Mouse (Mus musculus): ENCODE data around the gene Atp6v0a1. TPM values are rescaled to one million over a fixed set of nuclear protein-coding genes. Genes with fewer than 3 reads are reported as not detected.
"Not testable (repeated sequence)": the region's sequence is repeated elsewhere in the genome, so short reads cannot be mapped to it uniquely, and the experiment has no call there.

Atp6v0a1 gene
- polyA plus RNA-seq, 1 experiment from 2014 or later, result 34.4 TPM

DNA sequence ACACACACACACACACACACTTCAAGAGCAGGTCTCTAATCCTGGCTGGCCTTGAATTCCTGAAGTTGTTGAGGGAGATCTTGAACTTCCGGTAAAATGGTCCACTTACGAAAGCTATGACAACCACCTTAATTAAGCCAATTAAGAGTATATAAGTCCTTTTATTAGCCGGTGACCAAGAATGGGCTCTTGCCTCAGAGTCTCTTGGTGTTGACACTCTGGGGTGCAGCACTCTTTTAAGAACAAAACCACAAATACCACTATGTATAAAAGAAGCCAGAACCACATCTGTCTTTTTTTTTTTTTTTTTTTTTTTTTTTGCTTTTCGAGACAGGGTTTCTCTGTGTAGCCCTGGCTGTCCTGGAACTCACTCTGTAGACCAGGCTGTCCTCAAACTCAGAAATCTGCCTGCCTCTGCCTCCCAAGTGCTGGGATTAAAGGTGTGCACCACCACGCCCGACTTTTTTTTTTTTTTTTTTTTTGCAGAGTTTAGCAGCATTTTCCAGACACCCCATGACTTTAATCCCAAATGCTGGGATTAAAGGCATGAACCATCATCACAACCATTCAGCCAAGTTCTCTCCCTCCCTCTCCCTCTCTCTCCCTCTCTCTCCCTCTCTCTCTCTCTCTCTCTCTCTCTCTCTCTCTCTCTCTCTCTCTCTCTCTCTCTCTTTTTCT lies 7.2 kb upstream of the Atp6v0a1 start:
- not testable (repeated sequence) for H3K27me3 ChIP-seq; H3K4me3 ChIP-seq; H3K9me3 ChIP-seq; H3K36me3 ChIP-seq; H3K4me1 ChIP-seq; H3K27ac ChIP-seq; H3K9ac ChIP-seq; ATAC-seq (ENCODE audit: low FRiP score, low read depth); H3K4me2 ChIP-seq (replicated peaks)
- WGBS, result 68% methylated on average over 6 of the region's 6 CpGs

DNA sequence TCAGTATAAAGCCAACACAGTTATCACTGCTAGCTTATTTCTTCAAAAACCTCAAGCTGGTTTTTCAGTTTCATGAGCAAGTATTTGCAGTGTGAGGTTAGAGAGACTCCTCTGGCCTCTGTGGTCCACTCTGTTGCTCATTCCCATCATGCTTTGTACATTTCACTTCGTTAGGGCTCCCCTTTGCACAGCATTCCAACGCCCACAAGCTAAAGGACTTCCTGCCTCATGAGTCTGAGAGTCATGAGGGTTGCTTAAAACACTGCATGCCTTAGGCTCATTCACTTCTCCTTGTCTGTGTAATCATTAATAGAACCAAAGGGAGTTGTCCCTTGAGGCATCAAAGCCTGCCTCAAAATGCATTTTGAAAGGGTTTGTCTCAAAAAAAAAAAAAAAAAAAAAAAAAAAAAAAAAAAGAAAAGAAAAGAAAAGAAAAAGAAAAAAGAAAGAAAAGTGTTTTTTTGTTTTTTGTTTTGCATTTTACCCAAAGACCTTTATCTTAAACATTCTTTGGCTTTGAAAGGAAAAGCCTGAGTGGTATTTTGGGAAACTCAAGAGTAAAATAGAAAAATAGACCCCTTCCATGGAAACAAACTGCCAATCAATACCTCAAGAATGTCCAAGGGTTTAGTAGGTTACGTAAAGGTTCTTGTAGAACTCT lies 6.1 kb upstream of the Atp6v0a1 start:
- Histone ChIP-seq H3K27ac (no peak overlapping the region), H3K4me2 (replicated peaks) (no peak overlapping the region), H3K9me3 (no peaks in the 10 kb centered on the region), H3K36me3 (no peaks in the 10 kb centered on the region), H3K27me3 (peaks cover 7% of the 10 kb centered on the region; the same call in 1 of the 2 replicates), H3K4me3 (no peak overlapping the region), H3K9ac (no peak overlapping the region), H3K4me1 (no peaks in the 10 kb centered on the region)
- no peak for ATAC-seq (ENCODE audit: low FRiP score, low read depth)
- 43% methylated on average over 3 of the region's 3 CpGs for WGBS

DNA sequence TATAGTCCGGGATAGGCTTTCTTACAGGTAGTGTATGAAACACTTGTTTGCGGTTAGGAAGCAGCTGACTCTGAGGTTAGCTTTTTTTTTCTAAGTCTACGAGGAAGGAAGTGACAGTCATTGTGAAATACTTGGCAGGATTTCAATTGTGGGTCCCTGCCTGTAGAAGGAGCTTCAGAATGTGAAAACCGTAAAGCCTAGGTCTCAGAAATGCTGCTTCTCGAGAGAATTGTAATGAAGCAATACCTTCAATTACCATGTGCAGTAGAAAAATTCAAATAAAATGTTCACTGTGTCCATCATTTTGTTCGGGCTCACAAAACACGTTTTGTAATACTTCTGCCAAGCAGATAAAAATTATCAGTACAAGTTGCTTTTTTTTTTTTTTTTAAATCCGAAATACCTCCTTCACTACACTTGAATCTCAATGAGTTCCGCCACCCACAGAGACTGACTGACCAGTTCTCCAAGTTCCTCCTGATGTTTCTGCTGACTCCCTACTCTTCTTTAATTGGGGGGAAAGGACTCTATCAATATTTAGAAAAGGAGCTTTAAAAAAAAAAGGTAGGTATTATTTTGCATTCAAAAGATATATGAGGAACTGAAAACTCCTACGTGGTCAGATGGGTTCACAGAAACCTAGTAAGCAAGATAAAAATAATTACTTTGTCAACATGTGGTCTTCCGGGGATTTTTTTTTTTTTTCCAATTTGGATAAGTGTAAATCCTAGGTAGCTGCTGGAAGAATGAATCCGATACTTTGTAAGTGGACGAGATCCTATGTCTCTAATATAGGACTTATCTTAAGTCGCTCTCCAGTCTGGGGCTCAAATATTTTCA lies 826 bp upstream of the Atp6v0a1 start:
- Histone ChIP-seq H3K4me3 (peak overlapping the region; percentile 69), H3K27me3 (peaks cover 2% of the 10 kb centered on the region; the same call in 1 of the 2 replicates), H3K9ac (peak overlapping the region; percentile 39; the same call in 1 of the 2 replicates), H3K9me3 (no peaks in the 10 kb centered on the region), H3K4me2 (replicated peaks) (peak overlapping the region; percentile 81), H3K27ac (peak overlapping the region; percentile 40; the same call in 1 of the 2 replicates), H3K36me3 (peaks cover 8% of the 10 kb centered on the region), H3K4me1 (peaks cover 14% of the 10 kb centered on the region)
- 56% methylated on average over 14 of the region's 14 CpGs for WGBS
- no peak for ATAC-seq (ENCODE audit: low FRiP score, low read depth)

DNA sequence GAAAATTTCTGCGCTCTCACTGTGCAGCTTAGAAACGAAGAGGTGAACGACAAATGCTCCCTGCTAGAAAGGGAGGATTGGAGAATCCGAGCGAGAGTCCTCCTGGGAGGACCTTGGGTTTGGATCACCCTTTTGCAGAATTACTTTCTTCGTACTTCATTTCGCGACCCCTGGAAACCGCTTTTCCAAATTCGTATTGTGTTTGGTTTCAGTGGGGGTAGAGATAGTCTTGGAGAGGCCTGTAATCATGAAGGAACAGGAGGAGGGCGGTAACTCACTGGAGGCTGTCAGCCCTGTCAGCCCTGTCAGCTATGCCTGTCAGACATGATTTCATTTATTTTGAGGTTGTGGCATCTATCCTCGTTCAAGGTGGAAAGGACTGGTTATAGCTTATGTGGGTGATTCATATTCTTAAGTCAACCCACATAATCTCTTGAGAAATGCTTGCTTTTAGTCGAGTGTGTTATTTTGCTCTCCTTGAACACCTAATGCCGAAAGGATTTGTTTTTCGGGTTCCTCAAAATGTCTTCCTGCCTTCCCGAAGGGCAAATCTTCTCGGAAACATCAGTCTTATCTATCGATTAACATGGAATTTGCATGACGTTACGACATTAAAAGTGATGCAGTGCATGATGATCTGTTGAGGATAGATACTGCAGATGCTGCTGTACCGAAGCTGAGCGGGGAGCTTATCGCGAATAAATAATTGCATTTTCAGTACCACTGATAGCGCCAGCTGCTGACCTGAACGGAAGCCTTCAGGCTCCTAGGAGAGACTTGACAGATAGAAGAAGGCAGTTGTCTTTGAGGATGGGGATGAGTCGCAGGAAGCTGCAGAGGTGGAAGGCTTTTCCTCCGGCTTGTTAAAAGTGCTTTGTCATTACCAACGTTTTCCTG lies 884 bp downstream of the Atp6v0a1 start:
- ATAC-seq (ENCODE audit: low FRiP score, low read depth), result peak; percentile 45; the same call in 1 of the 2 replicates
- peak overlapping the region; percentile 69 for H3K4me3 ChIP-seq
- H3K9me3 ChIP-seq, result no peaks in the 10 kb centered on the region
- peaks cover 2% of the 10 kb centered on the region; the same call in 1 of the 2 replicates for H3K27me3 ChIP-seq
- H3K4me2 ChIP-seq (replicated peaks), result peak overlapping the region; percentile 81
- H3K4me1 ChIP-seq, result peaks cover 14% of the 10 kb centered on the region
- 12% methylated on average over 29 of the region's 29 CpGs for WGBS
- H3K27ac ChIP-seq, result no peak overlapping the region
- H3K9ac ChIP-seq, result peak overlapping the region; percentile 78
- peaks cover 21% of the 10 kb centered on the region for H3K36me3 ChIP-seq

DNA sequence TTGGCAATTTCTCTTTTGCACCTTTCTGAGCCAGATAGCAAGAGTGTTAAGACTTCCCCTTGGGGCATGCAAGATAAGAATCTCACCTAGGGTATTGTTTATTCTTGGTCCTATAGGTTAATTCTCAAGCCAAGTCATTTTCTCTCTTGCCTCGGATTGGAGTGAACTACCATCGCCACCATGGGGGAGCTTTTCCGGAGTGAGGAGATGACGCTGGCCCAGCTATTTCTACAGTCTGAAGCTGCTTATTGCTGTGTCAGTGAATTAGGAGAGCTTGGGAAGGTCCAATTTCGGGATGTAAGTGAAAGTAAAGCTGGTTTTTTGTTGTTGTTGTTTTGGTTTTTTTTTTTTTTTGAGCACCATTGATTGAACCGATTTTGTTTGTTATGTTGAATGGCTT lies 2.4 kb downstream of the Atp6v0a1 start:
- Histone ChIP-seq H3K27ac (no peak overlapping the region), H3K4me3 (no peak overlapping the region), H3K36me3 (peaks cover 21% of the 10 kb centered on the region), H3K4me2 (replicated peaks) (no peak overlapping the region), H3K4me1 (peaks cover 14% of the 10 kb centered on the region), H3K9me3 (no peaks in the 10 kb centered on the region), H3K27me3 (no peaks in the 10 kb centered on the region), H3K9ac (no peak overlapping the region)
- no peak for ATAC-seq (ENCODE audit: low FRiP score, low read depth)
- 85% methylated on average over 6 of the region's 6 CpGs for whole genome bisulfite sequencing

DNA sequence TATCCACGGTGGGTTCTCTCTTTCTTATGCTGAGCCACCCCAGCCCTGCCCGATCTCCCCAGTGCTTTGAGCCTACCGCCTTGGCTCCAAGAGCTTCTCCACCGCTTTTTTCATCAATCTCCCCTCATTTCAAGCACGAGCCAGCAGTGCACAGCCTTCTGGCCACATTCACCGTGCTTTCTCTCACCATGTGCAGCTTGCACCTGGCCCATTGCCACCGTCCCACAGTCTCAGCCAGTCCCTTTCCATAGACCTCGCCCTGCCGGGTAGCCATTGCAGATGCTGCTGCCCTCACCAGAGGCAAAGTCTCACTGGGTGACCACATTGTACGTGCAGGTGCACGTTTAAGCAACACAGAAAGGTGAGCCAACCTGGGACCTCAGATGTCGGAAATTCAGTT lies 14.1 kb downstream of the Atp6v0a1 start:
- Histone ChIP-seq H3K4me1 (no peaks in the 10 kb centered on the region), H3K36me3 (peaks cover 65% of the 10 kb centered on the region), H3K4me3 (no peak overlapping the region), H3K9ac (no peak overlapping the region), H3K27me3 (no peaks in the 10 kb centered on the region), H3K4me2 (replicated peaks) (no peak overlapping the region), H3K9me3 (no peaks in the 10 kb centered on the region), H3K27ac (no peak overlapping the region)
- whole genome bisulfite sequencing, result 89% methylated on average over 12 of the region's 12 CpGs
- no peak for ATAC-seq (ENCODE audit: low FRiP score, low read depth)

DNA sequence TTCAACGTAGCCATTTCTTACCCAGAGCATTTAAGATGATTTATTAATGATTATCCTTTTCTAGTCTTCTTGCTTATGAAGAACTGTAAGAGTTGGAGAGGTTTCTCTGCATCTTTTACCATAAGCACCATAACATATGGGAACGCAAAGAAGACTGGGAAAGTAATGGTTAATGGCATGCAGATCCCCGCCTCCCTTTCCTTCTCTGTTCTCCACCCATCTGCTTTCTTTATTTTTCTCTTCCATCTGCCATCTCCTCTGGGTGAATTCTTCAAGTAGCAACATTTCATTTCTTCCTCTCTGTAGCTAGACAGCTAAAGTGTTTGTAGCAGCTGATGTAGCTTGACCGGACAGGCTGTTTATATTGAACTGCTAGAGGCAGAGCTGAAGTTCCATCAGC lies 14.7 kb downstream of the Atp6v0a1 start:
- Histone ChIP-seq H3K9ac (no peak overlapping the region), H3K4me3 (no peak overlapping the region), H3K36me3 (peaks cover 66% of the 10 kb centered on the region), H3K9me3 (no peaks in the 10 kb centered on the region), H3K27me3 (no peaks in the 10 kb centered on the region), H3K4me2 (replicated peaks) (no peak overlapping the region), H3K4me1 (no peaks in the 10 kb centered on the region), H3K27ac (no peak overlapping the region)
- 92% methylated on average over 4 of the region's 4 CpGs for WGBS
- ATAC-seq (ENCODE audit: low FRiP score, low read depth), result no peak

DNA sequence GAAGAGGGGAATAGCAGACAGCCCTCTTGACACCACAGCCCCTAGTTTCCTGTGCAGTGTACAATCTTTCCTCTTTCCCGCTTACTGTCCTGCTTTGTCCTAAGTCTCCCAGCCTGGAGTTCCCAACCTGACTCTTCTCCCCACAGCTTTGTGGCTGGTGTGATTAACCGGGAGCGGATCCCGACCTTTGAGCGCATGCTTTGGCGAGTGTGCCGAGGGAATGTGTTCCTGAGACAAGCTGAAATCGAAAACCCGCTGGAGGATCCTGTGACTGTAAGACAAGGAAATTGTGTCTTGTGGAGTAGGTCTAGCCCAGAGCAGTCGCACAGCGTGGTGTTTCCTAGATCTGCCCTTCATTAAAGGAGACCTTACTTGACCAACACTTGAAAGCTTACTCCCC lies 17.9 kb downstream of the Atp6v0a1 start:
- H3K27ac ChIP-seq, result no peak overlapping the region
- no peak overlapping the region for H3K4me2 ChIP-seq (replicated peaks)
- peaks cover 3% of the 10 kb centered on the region; the same call in 1 of the 2 replicates for H3K4me1 ChIP-seq
- H3K4me3 ChIP-seq, result no peak overlapping the region
- 92% methylated on average over 11 of the region's 11 CpGs for WGBS
- peaks cover 62% of the 10 kb centered on the region for H3K36me3 ChIP-seq
- no peaks in the 10 kb centered on the region for H3K27me3 ChIP-seq
- no peak overlapping the region for H3K9ac ChIP-seq
- ATAC-seq (ENCODE audit: low FRiP score, low read depth), result no peak
- no peaks in the 10 kb centered on the region for H3K9me3 ChIP-seq

DNA sequence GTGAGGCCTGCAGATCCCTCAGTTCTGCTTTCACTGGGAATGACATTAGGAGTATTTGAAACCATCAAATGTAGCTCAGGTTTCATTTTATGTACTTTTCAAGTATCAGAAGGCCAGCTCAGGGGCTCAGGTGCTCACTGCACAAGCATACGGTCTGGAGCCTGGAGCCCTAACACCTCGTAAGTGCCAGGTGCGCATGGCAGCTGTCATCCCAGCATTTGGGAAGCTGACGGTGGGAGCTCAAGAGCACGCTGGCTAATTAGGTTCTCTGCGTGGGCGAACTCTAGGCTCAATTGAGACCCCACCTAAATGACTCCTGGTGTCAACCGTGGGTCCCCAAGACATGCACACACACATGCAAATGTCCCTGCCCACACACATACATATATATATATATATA lies 20.1 kb downstream of the Atp6v0a1 start:
- 65% methylated on average over 8 of the region's 8 CpGs for WGBS
- Histone ChIP-seq H3K4me1 (peaks cover 3% of the 10 kb centered on the region; the same call in 1 of the 2 replicates), H3K4me3 (no peak overlapping the region), H3K9me3 (no peaks in the 10 kb centered on the region), H3K9ac (no peak overlapping the region), H3K36me3 (peaks cover 67% of the 10 kb centered on the region), H3K4me2 (replicated peaks) (no peak overlapping the region), H3K27ac (no peak overlapping the region), H3K27me3 (no peaks in the 10 kb centered on the region)
- no peak for ATAC-seq (ENCODE audit: low FRiP score, low read depth)

DNA sequence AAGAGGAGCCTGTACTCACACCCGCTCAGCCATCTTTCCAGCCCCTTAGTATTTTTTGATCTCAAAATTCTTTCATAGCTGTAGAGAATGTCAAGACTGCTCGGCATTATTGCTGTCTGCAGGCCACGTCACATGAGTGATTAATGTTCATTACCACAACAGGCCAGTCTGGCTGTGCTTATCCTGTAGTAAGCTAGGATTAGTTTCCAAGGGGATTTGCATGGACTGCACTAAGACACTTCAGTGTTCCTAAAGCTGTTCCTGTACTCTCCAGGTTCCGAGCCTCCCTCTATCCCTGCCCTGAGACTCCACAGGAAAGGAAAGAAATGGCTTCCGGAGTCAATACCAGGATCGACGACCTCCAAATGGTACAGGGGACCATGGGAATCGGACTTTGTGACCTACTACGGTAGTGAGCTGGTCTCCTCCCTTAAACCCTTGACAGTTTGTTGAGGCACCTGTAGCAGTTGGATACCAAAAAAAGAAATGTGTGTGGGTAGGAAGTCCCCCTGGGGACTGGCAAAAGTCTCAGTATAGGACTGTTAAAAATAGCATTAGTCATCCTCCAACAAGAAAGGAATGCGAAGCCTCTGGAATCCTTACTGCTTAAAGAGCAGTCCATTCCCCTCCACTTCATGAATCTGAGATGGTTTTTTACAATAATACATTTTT lies 21.0 kb downstream of the Atp6v0a1 start:
- no peak for ATAC-seq (ENCODE audit: low FRiP score, low read depth)
- Histone ChIP-seq H3K9me3 (no peaks in the 10 kb centered on the region), H3K4me3 (no peak overlapping the region), H3K27ac (no peak overlapping the region), H3K27me3 (no peaks in the 10 kb centered on the region), H3K36me3 (peaks cover 76% of the 10 kb centered on the region), H3K4me2 (replicated peaks) (no peak overlapping the region), H3K9ac (no peak overlapping the region), H3K4me1 (peaks cover 3% of the 10 kb centered on the region; the same call in 1 of the 2 replicates)
- WGBS, result 77% methylated on average over 10 of the region's 10 CpGs

DNA sequence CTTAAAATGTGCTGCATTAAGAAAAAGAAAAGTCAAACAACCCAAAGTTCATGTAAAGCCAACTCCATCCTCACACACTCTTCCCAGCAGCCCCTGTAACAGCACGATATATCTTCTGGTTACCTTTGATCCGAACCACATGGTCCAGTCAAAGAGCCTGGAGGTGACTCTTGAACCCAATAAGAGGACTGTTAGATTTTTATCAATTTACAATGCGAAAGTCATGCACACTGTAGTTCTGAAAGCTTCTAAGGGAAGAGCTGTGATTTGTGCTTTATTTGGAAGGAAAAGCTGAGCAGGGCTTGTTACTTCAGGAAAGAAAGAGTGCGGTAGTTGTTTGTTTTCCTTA lies 21.5 kb downstream of the Atp6v0a1 start:
- H3K27ac ChIP-seq, result no peak overlapping the region
- H3K4me2 ChIP-seq (replicated peaks), result no peak overlapping the region
- no peaks in the 10 kb centered on the region for H3K9me3 ChIP-seq
- ATAC-seq (ENCODE audit: low FRiP score, low read depth), result no peak
- 85% methylated on average over 4 of the region's 4 CpGs for WGBS
- no peak overlapping the region for H3K4me3 ChIP-seq
- H3K9ac ChIP-seq, result no peak overlapping the region
- H3K27me3 ChIP-seq, result no peaks in the 10 kb centered on the region
- H3K36me3 ChIP-seq, result peaks cover 74% of the 10 kb centered on the region
- peaks cover 3% of the 10 kb centered on the region; the same call in 1 of the 2 replicates for H3K4me1 ChIP-seq

Measured in limb, embryonic 13.5 days (tissue).